Mouse (Mus musculus): Measurements from ENCODE around the gene Il12rb1. TPM values are rescaled to one million over a fixed set of nuclear protein-coding genes. Genes with fewer than 3 reads are reported as not detected.
"Not testable (repeated sequence)": the region's sequence is repeated elsewhere in the genome, so short reads cannot be mapped to it uniquely, and the experiment has no call there.

The Il12rb1 gene
- polyA plus RNA-seq, 1 experiment from 2014 or later, result 0.18 TPM

- H3K36me3 ChIP-seq, result no peaks in the 10 kb centered on the region
- no peak overlapping the region for H3K4me3 ChIP-seq
- 0 out of 2 replicates have a peak overlapping the region, but pooled peaks have one; percentile 8 for H3K4me2 ChIP-seq
- H3K9ac ChIP-seq, result peak overlapping the region; percentile 14
- WGBS (ENCODE audit: insufficient replicate concordance), result 15% methylated on average over 30 of the region's 30 CpGs
- ATAC-seq, result peak; percentile 35; the same call in 1 of the 2 replicates
- H3K9me3 ChIP-seq (replicated peaks), result no peaks in the 10 kb centered on the region
- H3K27me3 ChIP-seq (replicated peaks), result peaks cover 49% of the 10 kb centered on the region
- peaks cover 42% of the 10 kb centered on the region for H3K4me1 ChIP-seq
- H3K27ac ChIP-seq, result no peak overlapping the region
Measured at GRCm38 (mm10) chr8:70821399-70821962, 13.2 kb downstream of the Il12rb1 start.

- Histone ChIP-seq H3K4me1 (peaks cover 37% of the 10 kb centered on the region), H3K27me3 (replicated peaks) (peaks cover 44% of the 10 kb centered on the region), H3K36me3 (no peaks in the 10 kb centered on the region), H3K4me3 (no peak overlapping the region), H3K9me3 (replicated peaks) (no peaks in the 10 kb centered on the region), H3K27ac (no peak overlapping the region), H3K9ac (peak overlapping the region; percentile 14), H3K4me2 (0 out of 2 replicates have a peak overlapping the region, but pooled peaks have one; percentile 8)
- no peak for ATAC-seq
- 42% methylated on average over 11 of the region's 11 CpGs for WGBS (ENCODE audit: insufficient replicate concordance)
Measured at GRCm38 (mm10) chr8:70821992-70822391, 13.7 kb downstream of the Il12rb1 start.

- H3K27me3 ChIP-seq (replicated peaks), result peaks cover 38% of the 10 kb centered on the region
- H3K4me2 ChIP-seq; ATAC-seq; H3K9me3 ChIP-seq (replicated peaks); H3K36me3 ChIP-seq; H3K9ac ChIP-seq; H3K27ac ChIP-seq; H3K4me3 ChIP-seq: not testable (repeated sequence)
- H3K4me1 ChIP-seq, result peaks cover 33% of the 10 kb centered on the region
- WGBS (ENCODE audit: insufficient replicate concordance), result 77% methylated on average over 3 of the region's 3 CpGs
Measured at GRCm38 (mm10) chr8:70822594-70822993, 14.3 kb downstream of the Il12rb1 start.

- WGBS (ENCODE audit: insufficient replicate concordance), result 78% methylated on average over 7 of the region's 7 CpGs
- no peak for ATAC-seq
- no peaks in the 10 kb centered on the region for H3K36me3 ChIP-seq
Measured at GRCm38 (mm10) chr8:70823802-70824201, 15.6 kb downstream of the Il12rb1 start.

GRCm38 (mm10) chr8:70825816-70826215, 17.6 kb downstream of the Il12rb1 start:
- no peak overlapping the region for H3K4me2 ChIP-seq
- H3K27me3 ChIP-seq (replicated peaks), result peaks cover 10% of the 10 kb centered on the region
- H3K4me1 ChIP-seq, result peaks cover 18% of the 10 kb centered on the region
- H3K4me3 ChIP-seq, result no peak overlapping the region
- H3K27ac ChIP-seq, result no peak overlapping the region
- ATAC-seq, result no peak
- no peak overlapping the region for H3K9ac ChIP-seq
- no peaks in the 10 kb centered on the region for H3K36me3 ChIP-seq
- WGBS (ENCODE audit: insufficient replicate concordance), result 69% methylated on average over 8 of the region's 8 CpGs
- H3K9me3 ChIP-seq (replicated peaks), result no peaks in the 10 kb centered on the region

More at GRCm38 (mm10) chr8:70823802-70824201, 15.6 kb downstream of the Il12rb1 start:
- no peak overlapping the region for H3K4me3 ChIP-seq
- H3K9me3 ChIP-seq (replicated peaks), result no peaks in the 10 kb centered on the region
- H3K27ac ChIP-seq, result no peak overlapping the region
- peaks cover 33% of the 10 kb centered on the region for H3K4me1 ChIP-seq
- no peak overlapping the region for H3K9ac ChIP-seq
- peaks cover 30% of the 10 kb centered on the region for H3K27me3 ChIP-seq (replicated peaks)
- no peak overlapping the region for H3K4me2 ChIP-seq

GRCm38 (mm10) chr8:70827010-70827409, 18.8 kb downstream of the Il12rb1 start:
- no peak overlapping the region for H3K9ac ChIP-seq
- H3K4me1 ChIP-seq, result peaks cover 13% of the 10 kb centered on the region
- WGBS (ENCODE audit: insufficient replicate concordance), result 88% methylated on average over 2 of the region's 2 CpGs
- H3K4me3 ChIP-seq, result no peak overlapping the region
- H3K27ac ChIP-seq, result no peak overlapping the region
- no peaks in the 10 kb centered on the region for H3K36me3 ChIP-seq
- no peak overlapping the region for H3K4me2 ChIP-seq
- peaks cover 5% of the 10 kb centered on the region for H3K27me3 ChIP-seq (replicated peaks)
- no peaks in the 10 kb centered on the region for H3K9me3 ChIP-seq (replicated peaks)
- no peak for ATAC-seq

- Histone ChIP-seq H3K4me3 (no peak overlapping the region), H3K27me3 (replicated peaks) (peaks cover 3% of the 10 kb centered on the region), H3K27ac (no peak overlapping the region), H3K36me3 (no peaks in the 10 kb centered on the region), H3K4me2 (no peak overlapping the region), H3K9ac (no peak overlapping the region), H3K4me1 (peaks cover 17% of the 10 kb centered on the region), H3K9me3 (replicated peaks) (no peaks in the 10 kb centered on the region)
- no peak for ATAC-seq
- 87% methylated on average over 1 of the region's 1 CpGs for WGBS (ENCODE audit: insufficient replicate concordance)
Measured at GRCm38 (mm10) chr8:70827796-70828195, 19.5 kb downstream of the Il12rb1 start.

- 82% methylated on average over 8 of the region's 8 CpGs for WGBS (ENCODE audit: insufficient replicate concordance)
Measured at GRCm38 (mm10) chr8:70831517-70831916, 23.3 kb downstream of the Il12rb1 start.

GRCm38 (mm10) chr8:70832371-70832770, 24.1 kb downstream of the Il12rb1 start:
- H3K4me2 ChIP-seq, result no peak overlapping the region
- H3K27me3 ChIP-seq (replicated peaks), result no peaks in the 10 kb centered on the region
- H3K27ac ChIP-seq, result peak overlapping the region; percentile 33; the same call in 1 of the 2 replicates
- peaks cover 36% of the 10 kb centered on the region for H3K36me3 ChIP-seq
- 68% methylated on average over 11 of the region's 11 CpGs for WGBS (ENCODE audit: insufficient replicate concordance)
- no peak overlapping the region; the same call in 1 of the 2 replicates for H3K9ac ChIP-seq
- H3K4me1 ChIP-seq, result peaks cover 60% of the 10 kb centered on the region
- no peak for ATAC-seq
- no peaks in the 10 kb centered on the region for H3K9me3 ChIP-seq (replicated peaks)
- H3K4me3 ChIP-seq, result no peak overlapping the region

More at GRCm38 (mm10) chr8:70831517-70831916, 23.3 kb downstream of the Il12rb1 start:
- Histone ChIP-seq H3K4me1 (peaks cover 51% of the 10 kb centered on the region), H3K9me3 (replicated peaks) (no peaks in the 10 kb centered on the region), H3K9ac (peak overlapping the region; percentile 24; the same call in 1 of the 2 replicates), H3K27me3 (replicated peaks) (no peaks in the 10 kb centered on the region), H3K36me3 (peaks cover 27% of the 10 kb centered on the region), H3K4me3 (no peak overlapping the region), H3K4me2 (no peak overlapping the region), H3K27ac (no peak overlapping the region)
- ATAC-seq, result no peak

- no peak overlapping the region for H3K4me2 ChIP-seq
- no peak overlapping the region for H3K4me3 ChIP-seq
- H3K27me3 ChIP-seq (replicated peaks), result no peaks in the 10 kb centered on the region
- H3K4me1 ChIP-seq, result peaks cover 67% of the 10 kb centered on the region
- H3K27ac ChIP-seq, result peak overlapping the region; percentile 45
- WGBS (ENCODE audit: insufficient replicate concordance), result 37% methylated on average over 9 of the region's 9 CpGs
- no peaks in the 10 kb centered on the region for H3K9me3 ChIP-seq (replicated peaks)
- H3K36me3 ChIP-seq, result peaks cover 36% of the 10 kb centered on the region
- ATAC-seq, result no peak
- no peak overlapping the region for H3K9ac ChIP-seq
Measured at GRCm38 (mm10) chr8:70833018-70833482, 24.8 kb downstream of the Il12rb1 start.

- WGBS (ENCODE audit: insufficient replicate concordance), result 56% methylated on average over 15 of the region's 15 CpGs
- H3K27me3 ChIP-seq (replicated peaks), result no peaks in the 10 kb centered on the region
- peaks cover 71% of the 10 kb centered on the region for H3K4me1 ChIP-seq
- no peak overlapping the region for H3K9ac ChIP-seq
- peak overlapping the region; percentile 45 for H3K27ac ChIP-seq
- H3K4me2 ChIP-seq, result no peak overlapping the region
- H3K36me3 ChIP-seq, result peaks cover 36% of the 10 kb centered on the region
- no peak for ATAC-seq
- H3K9me3 ChIP-seq (replicated peaks), result no peaks in the 10 kb centered on the region
- no peak overlapping the region for H3K4me3 ChIP-seq
Measured at GRCm38 (mm10) chr8:70833520-70833919, 25.3 kb downstream of the Il12rb1 start.

GRCm38 (mm10) chr8:70834071-70834470, 25.8 kb downstream of the Il12rb1 start:
- Histone ChIP-seq H3K4me2 (no peak overlapping the region), H3K4me1 (peaks cover 74% of the 10 kb centered on the region), H3K4me3 (no peak overlapping the region), H3K9me3 (replicated peaks) (no peaks in the 10 kb centered on the region), H3K9ac (no peak overlapping the region), H3K27ac (peak overlapping the region; percentile 93), H3K27me3 (replicated peaks) (no peaks in the 10 kb centered on the region), H3K36me3 (peaks cover 36% of the 10 kb centered on the region)
- ATAC-seq, result no peak
- 92% methylated on average over 3 of the region's 3 CpGs for WGBS (ENCODE audit: insufficient replicate concordance)
